Mouse (Mus musculus): ENCODE measurements around the gene Eif5a2.

Eif5a2 gene

GRCm38 (mm10) chr3:28814361-28814760 is 33.3 kb downstream of the Eif5a2 start:
- DNase-seq = no peak

GRCm38 (mm10) chr3:28816010-28816540 is 35.0 kb downstream of the Eif5a2 start:
- no peak for DNase-seq

GRCm38 (mm10) chr3:28826272-28826671 is 45.2 kb downstream of the Eif5a2 start:
- DNase-seq = no peak

- DNase-seq = no peak
Observed at GRCm38 (mm10) chr3:28827605-28828004, 46.5 kb downstream of the Eif5a2 start.

GRCm38 (mm10) chr3:28829454-28829853 is 48.4 kb downstream of the Eif5a2 start:
- DNase-seq = no peak

- no peak for DNase-seq
Observed at GRCm38 (mm10) chr3:28836796-28837371, 55.8 kb downstream of the Eif5a2 start.

GRCm38 (mm10) chr3:28841886-28842649 is 61.0 kb downstream of the Eif5a2 start:
- DNase-seq = no peak

GRCm38 (mm10) chr3:28843231-28843630 is 62.2 kb downstream of the Eif5a2 start:
- no peak for DNase-seq

GRCm38 (mm10) chr3:28847115-28847514 is 66.0 kb downstream of the Eif5a2 start:
- no peak for DNase-seq
